Mouse (Mus musculus) ES-E14 (cell line): ENCODE measurements around the gene B3gnt4.

Source experiments
- CHD2 ChIP-seq: IDR thresholded peaks from 2 replicates; pipeline ENCODE4 v1.6.1; 2014; ENCODE audit warnings: mild to moderate bottlenecking, low read depth, low read length, inconsistent platforms
- ZC3H11A ChIP-seq: IDR thresholded peaks from 2 replicates; pipeline ENCODE4 v1.6.1; 2012; ENCODE audit warnings: low read depth, mild to moderate bottlenecking, inconsistent platforms, low read length, borderline replicate concordance

DNA sequence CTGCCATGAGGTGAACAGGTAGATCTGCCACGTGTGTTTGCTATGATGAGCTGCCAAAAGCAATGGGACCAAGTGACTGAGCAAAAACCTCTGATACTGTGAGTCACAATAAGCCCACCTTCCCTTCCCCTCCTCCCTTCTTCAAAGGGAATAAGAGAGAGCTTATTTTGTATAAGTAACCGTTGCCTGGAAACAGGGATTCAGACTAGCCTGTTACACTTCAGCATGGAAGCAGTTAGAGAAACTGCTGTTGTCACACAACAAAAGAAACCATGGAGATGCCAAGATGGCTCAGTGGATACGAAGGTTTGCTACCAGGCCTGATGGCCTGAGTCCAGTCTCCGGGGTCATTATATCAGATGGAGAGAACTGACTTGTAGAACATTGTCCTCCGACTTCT lies 36.4 kb upstream of the B3gnt4 start:
- TF ChIP-seq CHD2 (no peak), ZC3H11A (no peak)
